Mouse (Mus musculus): ENCODE measurements around the gene Tomm70a.
"Not testable (repeated sequence)": the region's sequence is repeated elsewhere in the genome, so short reads cannot be mapped to it uniquely, and the experiment has no call there.

Gene Tomm70a

GRCm38 (mm10) chr16:57171161-57171560, 49.7 kb downstream of the Tomm70a start:
- CTCF ChIA-PET, result interaction anchor here in 1 of 4 experiments (0.6 kb wide), 1 partner anchor 441 kb away, joined by 3 read pairs; no protein-coding TSS in a partner anchor
- POLR2A ChIA-PET, result interaction anchor here in 2 of 4 experiments (0.9 to 1.4 kb wide), 7 partner anchors 9 to 71 kb away, joined by 3 to 5 read pairs (median 3); no protein-coding TSS in a partner anchor

GRCm38 (mm10) chr16:57171570-57171969, 50.1 kb downstream of the Tomm70a start:
- POLR2A ChIA-PET, result interaction anchor here in 2 of 4 experiments (0.9 to 1.5 kb wide), 8 partner anchors 9 to 71 kb away, joined by 3 to 5 read pairs (median 3); no protein-coding TSS in a partner anchor

GRCm38 (mm10) chr16:57174480-57174879, 53.0 kb downstream of the Tomm70a start:
- POLR2A ChIA-PET, result interaction anchor here in 1 of 4 experiments (1.0 to 4.2 kb wide), 4 partner anchors 16 to 299 kb away, joined by 3 to 12 read pairs (median 4); partner anchors contain the start of gene Tomm70a
- CTCF ChIA-PET, result not testable (repeated sequence)

More at GRCm38 (mm10) chr16:57171570-57171969, 50.1 kb downstream of the Tomm70a start:
- CTCF ChIA-PET, result interaction anchor here in 1 of 4 experiments (0.6 kb wide), 1 partner anchor 441 kb away, joined by 3 read pairs; no protein-coding TSS in a partner anchor

- CTCF ChIA-PET, result interaction anchor here (0.9 to 3.2 kb wide), 5 partner anchors 8 to 223 kb away, joined by 3 to 24 read pairs (median 5); partner anchors contain the start of gene Nit2 (in 3 of the 4)
- POLR2A ChIA-PET, result interaction anchor here in 3 of 4 experiments (0.7 to 4.2 kb wide), 29 partner anchors 8 to 418 kb away, joined by 3 to 56 read pairs (median 5); partner anchors contain the start of genes Nit2 (in 3 of the 3), Tomm70a (in 2 of the 3) and Tbc1d23 (in 1 of the 3)
Observed at GRCm38 (mm10) chr16:57175751-57176150, 54.2 kb downstream of the Tomm70a start.

GRCm38 (mm10) chr16:57176276-57176675, 54.8 kb downstream of the Tomm70a start:
- ChIA-PET POLR2A (interaction anchor here (0.6 to 4.2 kb wide), 30 partner anchors 8 to 417 kb away, joined by 3 to 56 read pairs (median 5); partner anchors contain the start of genes Nit2 (in 3 of the 4), Tomm70a (in 2 of the 4) and Tbc1d23 (in 1 of the 4)), CTCF (interaction anchor here (0.9 to 3.2 kb wide), 6 partner anchors 9 to 405 kb away, joined by 3 to 24 read pairs (median 4); partner anchors contain the start of gene Nit2 (in 3 of the 4))

- ChIA-PET POLR2A (interaction anchor here in 3 of 4 experiments (0.8 to 4.2 kb wide), 12 partner anchors 8 to 460 kb away, joined by 3 to 56 read pairs (median 6); partner anchors contain the start of genes Nit2 (in 2 of the 3), Tomm70a (in 2 of the 3), Tbc1d23 (in 1 of the 3) and Tfg (in 1 of the 3)), CTCF (interaction anchor here in 3 of 4 experiments (0.9 to 3.2 kb wide), 5 partner anchors 10 to 406 kb away, joined by 3 to 24 read pairs (median 4); partner anchors contain the start of gene Nit2 (in 3 of the 3))
Observed at GRCm38 (mm10) chr16:57177254-57177653, 55.8 kb downstream of the Tomm70a start.

GRCm38 (mm10) chr16:57177664-57178063, 56.2 kb downstream of the Tomm70a start:
- POLR2A ChIA-PET, result interaction anchor here in 3 of 4 experiments (0.8 to 4.2 kb wide), 8 partner anchors 10 to 461 kb away, joined by 3 to 56 read pairs (median 6); partner anchors contain the start of genes Nit2 (in 2 of the 3), Tbc1d23 (in 1 of the 3), Tfg (in 1 of the 3) and Tomm70a (in 1 of the 3)
- CTCF ChIA-PET, result interaction anchor here in 2 of 4 experiments (1.1 to 3.2 kb wide), 3 partner anchors 10 to 220 kb away, joined by 3 to 24 read pairs (median 3); partner anchors contain the start of gene Nit2 (in 2 of the 2)

- ChIA-PET POLR2A (interaction anchor here in 3 of 4 experiments (0.6 to 1.7 kb wide), 4 partner anchors 14 to 258 kb away, joined by 3 to 8 read pairs (median 4); partner anchors contain the start of genes Nit2 (in 1 of the 3) and Tbc1d23 (in 1 of the 3)), CTCF (interaction anchor here in 1 of 4 experiments (0.5 kb wide), 1 partner anchor 35 kb away, joined by 3 read pairs; no protein-coding TSS in a partner anchor)
Observed at GRCm38 (mm10) chr16:57181180-57181579, 59.7 kb downstream of the Tomm70a start.

- ChIA-PET CTCF (no interaction called here), POLR2A (interaction anchor here in 2 of 4 experiments (0.6 to 1.7 kb wide), 3 partner anchors 15 to 257 kb away, joined by 3 to 8 read pairs (median 6); partner anchors contain the start of gene Nit2 (in 1 of the 2))
Observed at GRCm38 (mm10) chr16:57182037-57182436, 60.5 kb downstream of the Tomm70a start.

- CTCF ChIA-PET, result no interaction called here
- POLR2A ChIA-PET, result interaction anchor here in 1 of 4 experiments (2.7 kb wide), 1 partner anchor 10 kb away, joined by 6 read pairs; no protein-coding TSS in a partner anchor
Observed at GRCm38 (mm10) chr16:57186618-57187017, 65.1 kb downstream of the Tomm70a start.

GRCm38 (mm10) chr16:57189493-57189892, 68.0 kb downstream of the Tomm70a start:
- POLR2A ChIA-PET, result interaction anchor here in 1 of 4 experiments (1.1 to 2.7 kb wide), 2 partner anchors 14 to 36 kb away, joined by 3 to 12 read pairs; no protein-coding TSS in a partner anchor
- CTCF ChIA-PET, result no interaction called here

GRCm38 (mm10) chr16:57190390-57190789, 68.9 kb downstream of the Tomm70a start:
- ChIA-PET CTCF (interaction anchor here in 1 of 4 experiments (0.7 kb wide), 1 partner anchor 24 kb away, joined by 6 read pairs; no protein-coding TSS in a partner anchor), POLR2A (interaction anchor here in 3 of 4 experiments (0.7 to 2.7 kb wide), 5 partner anchors 15 to 90 kb away, joined by 3 to 12 read pairs (median 4); partner anchors contain the start of gene Nit2 (in 1 of the 3))

GRCm38 (mm10) chr16:57191214-57191613, 69.7 kb downstream of the Tomm70a start:
- ChIA-PET CTCF (interaction anchor here in 1 of 4 experiments (0.7 kb wide), 1 partner anchor 25 kb away, joined by 6 read pairs; no protein-coding TSS in a partner anchor), POLR2A (interaction anchor here in 3 of 4 experiments (0.7 to 2.7 kb wide), 5 partner anchors 16 to 90 kb away, joined by 3 to 12 read pairs (median 4); partner anchors contain the start of gene Nit2 (in 1 of the 3))

- ChIA-PET POLR2A (interaction anchor here in 1 of 4 experiments (1.5 kb wide), 1 partner anchor 20 kb away, joined by 3 read pairs; no protein-coding TSS in a partner anchor), CTCF (no interaction called here)
Observed at GRCm38 (mm10) chr16:57196590-57196989, 75.1 kb downstream of the Tomm70a start.

- POLR2A ChIA-PET, result interaction anchor here in 1 of 4 experiments (1.1 kb wide), 1 partner anchor 12 kb away, joined by 3 read pairs; no protein-coding TSS in a partner anchor
- CTCF ChIA-PET, result no interaction called here
Observed at GRCm38 (mm10) chr16:57197281-57197680, 75.8 kb downstream of the Tomm70a start.

All from embryonic stem cell, embryonic (primary cell).